Mouse (Mus musculus) kidney, adult 2 months (tissue): ENCODE measurements around the gene Sec1. TPM values are rescaled to one million over a fixed set of nuclear protein-coding genes. Genes with fewer than 3 reads are reported as not detected.

Source experiments
- DNase-seq: peaks from one replicate; pipeline ENCODE4 v3.0.0; 2021
- H3K27ac ChIP-seq: fragments of 200-500 bp; 2 replicates; pipeline ENCODE4 v1.5.1; 2012; ENCODE audit warnings: low read depth, low read length, control low read depth, inconsistent platforms; ENCODE audit not compliant: insufficient read depth
- H3K27me3 ChIP-seq: fragments of 200-500 bp; replicated peaks from 2 replicates; pipeline ENCODE4 v1.6.1; 2012; ENCODE audit warnings: mild to moderate bottlenecking, moderate library complexity, low read length, inconsistent platforms; ENCODE audit not compliant: control insufficient read depth, insufficient read depth
- H3K36me3 ChIP-seq: fragments of 200-500 bp; 2 replicates; pipeline ENCODE4 v1.6.1; 2012; ENCODE audit warnings: mild to moderate bottlenecking, moderate library complexity, low read length, inconsistent platforms; ENCODE audit not compliant: control insufficient read depth, insufficient read depth
- H3K4me1 ChIP-seq: fragments of 200-500 bp; 2 replicates; pipeline ENCODE4 v1.6.1; 2011; ENCODE audit warnings: low read length; ENCODE audit not compliant: control insufficient read depth, insufficient read depth
- H3K4me3 ChIP-seq: fragments of 200-500 bp; 2 replicates; pipeline ENCODE4 v1.5.1; 2011; ENCODE audit warnings: mild to moderate bottlenecking, low read depth, low read length, control low read depth; ENCODE audit not compliant: insufficient read depth
- CTCF ChIP-seq: fragments of 200-500 bp; conservative IDR thresholded peaks from 2 replicates; pipeline ENCODE4 v1.5.1; 2011; ENCODE audit warnings: low read depth, mild to moderate bottlenecking, control low read depth, low read length, moderate library complexity, mixed read lengths; ENCODE audit not compliant: insufficient read depth, insufficient read length
- POLR2A ChIP-seq: fragments of 200-500 bp; IDR thresholded peaks from one replicate; pipeline ENCODE4 v1.6.1; 2011; ENCODE audit warnings: low read depth, low read length, control low read depth
- WGBS: fragments of 180-500 bp; shearing (Covaris S2); methylation state at CpG from one replicate; pipeline ENCODE4 v1.1.7; 2018; 5-methylcytosine and 5-hydroxymethylcytosine counted together
- polyA plus RNA-seq: library from polyadenylated mRNA; depleted of rRNA; stranded (reverse); fragments of >200 nt; gene quantifications from 2 replicates; pipeline ENCODE4 v1.2.3, GENCODE M21; 2012

Sec1 gene
- polyA plus RNA-seq, 1 experiment: 0.22 TPM

DNA sequence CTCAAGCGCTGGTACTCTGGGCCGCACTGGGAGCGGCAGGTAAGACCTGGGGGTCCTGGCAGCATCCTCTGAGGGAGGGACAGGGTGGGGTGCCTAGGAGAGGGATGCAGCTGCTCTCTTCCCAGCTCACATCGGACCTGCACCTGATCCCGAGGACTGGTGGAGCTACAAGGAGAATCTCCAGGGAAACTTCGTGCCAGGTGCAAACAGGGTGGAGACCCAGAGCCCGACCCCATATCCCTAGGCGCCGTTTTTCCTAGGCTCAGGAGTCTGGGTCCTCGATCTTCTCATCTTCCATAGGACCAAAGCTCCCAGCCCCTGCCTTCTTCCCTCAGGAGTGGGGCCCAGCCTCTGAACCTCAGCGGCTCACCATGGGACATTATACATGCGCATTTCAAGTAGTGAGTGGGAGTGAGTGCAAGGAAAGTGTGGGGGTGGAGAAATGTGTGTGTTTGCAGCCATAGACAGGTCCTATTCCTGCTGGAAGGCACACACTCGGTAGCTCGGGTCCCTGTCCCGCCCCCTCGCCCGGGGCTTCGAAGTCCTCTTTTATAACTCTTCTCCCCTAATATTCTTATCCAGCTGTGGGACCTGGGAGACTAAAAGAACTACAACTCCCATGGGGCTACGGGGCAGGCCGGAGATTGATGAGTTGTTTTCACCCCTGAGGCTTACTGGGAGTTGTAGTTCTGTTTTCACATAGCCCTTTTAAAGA is 6.3 kb upstream of the Sec1 start:
- H3K4me1 ChIP-seq: peaks cover 7% of the 10 kb centered on the region; the same call in 1 of the 2 replicates
- H3K4me3 ChIP-seq: peak overlapping the region; percentile 44
- peaks cover 3% of the 10 kb centered on the region; the same call in 1 of the 2 replicates for H3K27me3 ChIP-seq
- H3K27ac ChIP-seq: peak overlapping the region; percentile 9; the same call in 1 of the 2 replicates
- no peaks in the 10 kb centered on the region for H3K36me3 ChIP-seq
- DNase-seq: peak; percentile 90
- 1% methylated on average over 20 of the region's 20 CpGs for WGBS
- no peak for TF ChIP-seq CTCF
- no peak for TF ChIP-seq POLR2A

- H3K4me3 ChIP-seq: peak within 1 kb of the TSS; percentile 44
- H3K36me3 ChIP-seq: no peaks in the 10 kb centered on the region
- WGBS: 10% methylated on average over 36 of the region's 36 CpGs
- H3K4me1 ChIP-seq: peaks cover 7% of the 10 kb centered on the region; the same call in 1 of the 2 replicates
- H3K27me3 ChIP-seq: peaks cover 3% of the 10 kb centered on the region; the same call in 1 of the 2 replicates
- TF ChIP-seq CTCF (no peak), POLR2A (no peak)
- no peak for DNase-seq
- H3K27ac ChIP-seq: no peak within 1 kb of the TSS
Observed at GRCm38 (mm10) chr7:45699523-45700141, 5.4 kb upstream of the Sec1 start, which contains the start of gene Car11. Gene Car11 (plus strand): TSS chr7:45699843.

GRCm38 (mm10) chr7:45697894-45698293 is 3.7 kb upstream of the Sec1 start:
- H3K36me3 ChIP-seq: no peaks in the 10 kb centered on the region
- H3K27ac ChIP-seq: no peak overlapping the region
- 85% methylated on average over 7 of the region's 7 CpGs for WGBS
- peaks cover 3% of the 10 kb centered on the region; the same call in 1 of the 2 replicates for H3K4me1 ChIP-seq
- no peak for TF ChIP-seq CTCF
- no peak for TF ChIP-seq POLR2A
- H3K4me3 ChIP-seq: no peak overlapping the region
- H3K27me3 ChIP-seq: peaks cover 3% of the 10 kb centered on the region; the same call in 1 of the 2 replicates
- no peak for DNase-seq

GRCm38 (mm10) chr7:45695098-45695497 is 896 bp upstream of the Sec1 start:
- H3K27me3 ChIP-seq: peaks cover 3% of the 10 kb centered on the region; the same call in 1 of the 2 replicates
- 37% methylated on average over 6 of the region's 6 CpGs for WGBS
- H3K27ac ChIP-seq: no peak overlapping the region
- no peak for DNase-seq
- TF ChIP-seq CTCF (no peak), POLR2A (no peak)
- H3K36me3 ChIP-seq: no peaks in the 10 kb centered on the region
- no peak overlapping the region for H3K4me3 ChIP-seq
- no peaks in the 10 kb centered on the region for H3K4me1 ChIP-seq

DNA sequence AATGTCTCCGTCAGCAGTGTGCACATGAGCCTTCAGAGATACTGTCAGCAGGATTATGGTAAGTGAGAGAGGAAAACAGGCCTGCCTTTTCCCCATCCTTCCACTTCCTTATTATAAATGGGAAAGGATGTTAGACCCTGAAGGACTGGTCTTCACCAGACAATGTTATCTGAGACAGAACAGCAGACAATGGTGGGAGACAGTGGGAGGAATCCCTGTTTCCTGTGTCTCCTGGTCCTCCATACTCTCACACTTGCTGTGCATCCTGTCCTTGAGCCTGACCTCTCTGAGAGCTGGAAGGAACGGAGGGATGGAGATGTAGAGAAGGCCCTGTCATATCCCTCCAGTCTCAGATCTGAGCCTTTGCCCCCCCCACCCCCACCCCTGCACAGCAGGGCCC is 1.8 kb downstream of the Sec1 start:
- H3K36me3 ChIP-seq: no peaks in the 10 kb centered on the region
- no peak overlapping the region for H3K27ac ChIP-seq
- DNase-seq: no peak
- no peak overlapping the region for H3K4me3 ChIP-seq
- no peaks in the 10 kb centered on the region for H3K27me3 ChIP-seq
- no peak for TF ChIP-seq POLR2A
- TF ChIP-seq CTCF: no peak
- no peaks in the 10 kb centered on the region for H3K4me1 ChIP-seq
- WGBS: 82% methylated on average over 2 of the region's 2 CpGs

- H3K4me1 ChIP-seq: no peaks in the 10 kb centered on the region
- H3K4me3 ChIP-seq: no peak overlapping the region
- DNase-seq: peak; percentile 26
- H3K27ac ChIP-seq: peak overlapping the region; percentile 51
- 44% methylated on average over 11 of the region's 11 CpGs for WGBS
- TF ChIP-seq CTCF: no peak
- TF ChIP-seq POLR2A: no peak
- no peaks in the 10 kb centered on the region for H3K27me3 ChIP-seq
- H3K36me3 ChIP-seq: no peaks in the 10 kb centered on the region
Observed at GRCm38 (mm10) chr7:45689800-45690199, 4.4 kb downstream of the Sec1 start.

DNA sequence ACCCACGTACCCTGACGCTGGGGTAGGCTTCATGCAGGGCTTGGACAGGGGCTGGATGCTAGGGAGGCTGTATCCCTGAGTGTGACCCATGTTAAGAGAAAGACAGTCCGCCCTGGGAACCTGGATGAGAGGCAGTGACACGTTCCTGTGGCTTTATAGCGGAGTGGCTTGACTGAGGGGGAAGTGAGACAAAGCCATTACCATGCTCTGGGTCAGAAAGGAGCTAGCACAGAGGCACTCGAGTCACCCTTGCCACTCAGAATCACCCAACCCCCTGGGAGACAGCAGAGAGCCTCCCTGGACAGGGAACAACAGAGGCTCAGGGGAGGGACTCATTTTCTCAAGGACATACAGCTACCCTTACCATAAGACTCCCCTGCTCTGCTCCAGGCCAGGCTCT is 5.1 kb downstream of the Sec1 start:
- no peak for TF ChIP-seq POLR2A
- no peak for TF ChIP-seq CTCF
- no peaks in the 10 kb centered on the region for H3K36me3 ChIP-seq
- DNase-seq: no peak
- no peaks in the 10 kb centered on the region for H3K4me1 ChIP-seq
- 68% methylated on average over 6 of the region's 6 CpGs for WGBS
- H3K27ac ChIP-seq: no peak overlapping the region
- H3K4me3 ChIP-seq: no peak overlapping the region
- H3K27me3 ChIP-seq: no peaks in the 10 kb centered on the region
